ENCODE assay signal across 8 mouse cellular contexts in the genomic region with DNA sequence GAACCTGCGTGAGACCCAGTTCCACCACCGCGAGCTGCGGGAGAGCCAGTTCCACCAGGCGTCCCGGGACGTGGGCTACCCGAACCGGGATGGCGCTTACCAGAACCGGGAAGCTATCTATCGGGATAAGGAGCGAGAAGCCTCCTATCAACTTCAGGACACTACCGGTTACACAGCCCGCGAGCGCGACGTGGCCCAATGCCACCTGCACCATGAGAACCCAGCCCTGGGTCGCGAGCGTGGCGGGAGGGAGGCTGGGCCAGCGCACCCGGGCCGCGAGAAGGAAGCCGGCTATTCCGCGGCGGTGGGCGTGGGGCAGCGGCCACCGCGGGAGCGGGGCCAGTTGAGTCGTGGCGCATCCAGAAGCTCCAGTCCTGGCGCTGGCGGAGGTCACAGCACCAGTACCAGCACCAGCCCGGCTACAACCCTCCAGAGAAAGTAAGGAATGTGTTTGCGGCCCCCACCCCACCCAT. TPM values are rescaled to one million over a fixed set of nuclear protein-coding genes. Genes with fewer than 3 reads are reported as not detected.
DNase-seq lines count a peak whose midpoint lies in the region; ATAC-seq and TF ChIP-seq lines count a peak whose summit lies in the region.

No protein-coding gene starts in this region.

- WGBS in lung, embryonic 14.5 days, result 12% methylated on average over 38 of the region's 42 CpGs
- WGBS in forebrain, embryonic 15.5 days, result 15% methylated on average over 42 of the region's 42 CpGs

- ATAC-seq in lung, embryonic 14.5 days (ENCODE audit: insufficient read depth), result 0 out of 2 replicates have a peak, but pooled peaks have one; percentile 7
- no peak for ATAC-seq in forebrain, embryonic 15.5 days (replicated peaks)

- peak overlapping the region; percentile 61 for H3K4me3 ChIP-seq in lung, embryonic 14.5 days (ENCODE audit: low read depth, low read length)
- H3K4me3 ChIP-seq in forebrain, embryonic 15.5 days, result peak overlapping the region; percentile 62
- peak overlapping the region; percentile 29 for H3K4me3 ChIP-seq in myocyte

- peak overlapping the region; percentile 82 for H3K4me2 ChIP-seq in lung, embryonic 14.5 days
- H3K4me2 ChIP-seq in forebrain, embryonic 15.5 days (replicated peaks), result peak overlapping the region; percentile 80
- H3K4me2 ChIP-seq in myocyte (ENCODE audit: low read depth), result peak overlapping the region; percentile 66

- H3K9ac ChIP-seq in lung, embryonic 14.5 days, result peak overlapping the region; percentile 59
- H3K9ac ChIP-seq in forebrain, embryonic 15.5 days (replicated peaks), result peak overlapping the region; percentile 58

- no peaks in the 10 kb centered on the region for H3K9me3 ChIP-seq in lung, embryonic 14.5 days (ENCODE audit: low read depth, low read length)
- H3K9me3 ChIP-seq in forebrain, embryonic 15.5 days, result no peaks in the 10 kb centered on the region

- no peak for DNase-seq in lung, embryonic 14.5 days
- DNase-seq in lung, postnatal 36 days, result no peak
- peak; percentile 5 for DNase-seq in brain, embryonic 14.5 days (ENCODE audit: low read depth)
- DNase-seq in kidney, postnatal 4 days, result peak; percentile 23 to 27
- no peak for DNase-seq in frontal cortex, postnatal 14 days (ENCODE audit: low spot score in 2 of 2)
- no peak for DNase-seq in urinary bladder, adult 18-20 months (ENCODE audit: low spot score in 2 of 2)

- no peak for TF ChIP-seq CTCF in lung, embryonic 14.5 days (IDR thresholded peaks at IDR 0.05; ENCODE audit: low read depth)
- no peak for TF ChIP-seq CTCF in brain, embryonic 14.5 days (IDR thresholded peaks at IDR 0.05; ENCODE audit: borderline replicate concordance, extremely low read depth, insufficient read depth, insufficient read length)

- H3ac ChIP-seq in myocyte (ENCODE audit: control insufficient read depth, insufficient read length), result peak overlapping the region; percentile 39

- H3K36me3 ChIP-seq in lung, embryonic 14.5 days (ENCODE audit: insufficient read depth), result no peaks in the 10 kb centered on the region
- no peaks in the 10 kb centered on the region for H3K36me3 ChIP-seq in forebrain, embryonic 15.5 days
- no peaks in the 10 kb centered on the region for H3K36me3 ChIP-seq in myocyte (ENCODE audit: control insufficient read depth, insufficient read depth)

- no peaks in the 10 kb centered on the region for H3K79me2 ChIP-seq in myocyte (ENCODE audit: control insufficient read depth, insufficient read depth)

- TF ChIP-seq POLR2A in brain, embryonic 14.5 days (IDR thresholded peaks at IDR 0.05; ENCODE audit: borderline replicate concordance, extremely low read depth, insufficient read depth, insufficient read length, poor library complexity, severe bottlenecking), result no peak
- TF ChIP-seq POLR2A in myocyte (IDR thresholded peaks at IDR 0.05; ENCODE audit: insufficient read length, low read depth), result no peak

- H3K4me1 ChIP-seq in lung, embryonic 14.5 days (ENCODE audit: insufficient read depth), result no peaks in the 10 kb centered on the region
- peaks cover 18% of the 10 kb centered on the region for H3K4me1 ChIP-seq in forebrain, embryonic 15.5 days

- no peak overlapping the region for H3K27ac ChIP-seq in lung, embryonic 14.5 days (ENCODE audit: low read depth)
- H3K27ac ChIP-seq in forebrain, embryonic 15.5 days (replicated peaks), result no peak overlapping the region

- peaks cover 27% of the 10 kb centered on the region for H3K27me3 ChIP-seq in lung, embryonic 14.5 days (ENCODE audit: insufficient read depth, low read length)
- H3K27me3 ChIP-seq in forebrain, embryonic 15.5 days, result peaks cover 14% of the 10 kb centered on the region
- no peaks in the 10 kb centered on the region for H3K27me3 ChIP-seq in myocyte (ENCODE audit: control insufficient read depth, insufficient read depth, insufficient read length)

TF ChIP-seq in myocyte, 11 proteins besides CTCF, POLR2A, EP300 and RAD21:
- TF ChIP-seq TCF3 (IDR thresholded peaks at IDR 0.05; ENCODE audit: insufficient read length, low read depth) (no peak), MYOG (IDR thresholded peaks at IDR 0.05; ENCODE audit: control insufficient read depth in 1 of 3, insufficient read depth in 1 of 3, insufficient read length in 2 of 3, low read depth in 2 of 3) (peak in 1 of 3 experiments; percentile 0)
TF ChIP-seq in myocyte: peak in this region for 1.

RNA-seq across cellular contexts. Expression of gene Iqsec2, which starts 0.7 kb away (rescaled TPM):
- 3.8 and 4.2 TPM in 2 replicates for polyA plus RNA-seq in lung, embryonic 14.5 days (2014; fragmentation: Nextera tagmentation; extraction: Ambion mirVana)
- polyA plus RNA-seq in brain, embryonic 14.5 days (2012; rRNA removed), result 8.2 and 12.7 TPM in 2 replicates
- polyA plus RNA-seq in forebrain, embryonic 15.5 days (2015; fragmentation: Nextera tagmentation; extraction: Ambion mirVana), result 3.6 and 5.1 TPM in 2 replicates
- 11.2 TPM for polyA plus RNA-seq in myocyte (2012; fragmentation: generic; extraction: Trizol)

Comparison
In these comparisons a context has a peak if more than half of its experiments do, and no peak if none do; other contexts are left out.
1. DNase-seq: peak in brain, embryonic 14.5 days (single experiment) and kidney, postnatal 4 days (2 of 2); none in lung, embryonic 14.5 days (single experiment), lung, postnatal 36 days (single experiment), frontal cortex, postnatal 14 days (0 of 2) and urinary bladder, adult 18-20 months (0 of 2).
2. Peak in every context shown above with its lines, with median percentiles within 50 percentile points of each other: H3K4me2 ChIP-seq and H3K4me3 ChIP-seq.